Mouse (Mus musculus): ENCODE results near the gene Kremen1. TPM values are rescaled to one million over a fixed set of nuclear protein-coding genes. Genes with fewer than 3 reads are reported as not detected.
A peak's percentile ranks its signal among the peaks of the same experiment; 100 is the strongest.

Gene Kremen1
- total and polyA plus RNA-seq, 2 experiments from 2014 or later: 3.6 to 18.5 TPM

- Histone ChIP-seq H3K4me1 (ENCODE audit: insufficient read depth, low read length) (peaks cover 3% of the 10 kb centered on the region; the same call in 1 of the 2 replicates), H3K36me3 (ENCODE audit: insufficient read depth, low read length) (no peaks in the 10 kb centered on the region), H3K27me3 (ENCODE audit: insufficient read depth, low read length) (no peaks in the 10 kb centered on the region), H3K9me3 (ENCODE audit: low read length) (no peaks in the 10 kb centered on the region), H3K4me3 (ENCODE audit: low read length) (no peak overlapping the region), H3K4me2 (ENCODE audit: low read depth, low read length) (no peak overlapping the region), H3K9ac (replicated peaks; ENCODE audit: low read length) (no peak overlapping the region), H3K27ac (no peak overlapping the region)
- WGBS: 77% methylated on average over 5 of the region's 5 CpGs
- no peak for ATAC-seq
- TF ChIP-seq CTCF (IDR thresholded peaks at IDR 0.05; ENCODE audit: low read depth): no peak
- no peak for DNase-seq (ENCODE audit: low spot score)
Observed at GRCm38 (mm10) chr11:5197068-5197467, 64.3 kb downstream of the Kremen1 start.

GRCm38 (mm10) chr11:5196583-5196982, 64.8 kb downstream of the Kremen1 start:
- H3K27me3 ChIP-seq (ENCODE audit: insufficient read depth, low read length): no peaks in the 10 kb centered on the region
- no peak overlapping the region for H3K27ac ChIP-seq
- no peaks in the 10 kb centered on the region for H3K9me3 ChIP-seq (ENCODE audit: low read length)
- WGBS: 60% methylated on average over 7 of the region's 7 CpGs
- no peak overlapping the region for H3K4me2 ChIP-seq (ENCODE audit: low read depth, low read length)
- no peak overlapping the region for H3K4me3 ChIP-seq (ENCODE audit: low read length)
- H3K36me3 ChIP-seq (ENCODE audit: insufficient read depth, low read length): no peaks in the 10 kb centered on the region
- ATAC-seq (no peak), DNase-seq (ENCODE audit: low spot score) (no peak)
- TF ChIP-seq CTCF (IDR thresholded peaks at IDR 0.05; ENCODE audit: low read depth): no peak
- no peak overlapping the region for H3K9ac ChIP-seq (replicated peaks; ENCODE audit: low read length)
- peaks cover 3% of the 10 kb centered on the region; the same call in 1 of the 2 replicates for H3K4me1 ChIP-seq (ENCODE audit: insufficient read depth, low read length)

GRCm38 (mm10) chr11:5193576-5193881, 67.8 kb downstream of the Kremen1 start:
- no peak overlapping the region for H3K9ac ChIP-seq (replicated peaks; ENCODE audit: low read length)
- DNase-seq (ENCODE audit: low spot score) (no peak), ATAC-seq (no peak)
- H3K4me2 ChIP-seq (ENCODE audit: low read depth, low read length): no peak overlapping the region
- WGBS: 91% methylated on average over 1 of the region's 1 CpGs
- H3K36me3 ChIP-seq (ENCODE audit: insufficient read depth, low read length): no peaks in the 10 kb centered on the region
- H3K4me1 ChIP-seq (ENCODE audit: insufficient read depth, low read length): peaks cover 11% of the 10 kb centered on the region; the same call in 1 of the 2 replicates
- no peak overlapping the region for H3K4me3 ChIP-seq (ENCODE audit: low read length)
- no peaks in the 10 kb centered on the region for H3K9me3 ChIP-seq (ENCODE audit: low read length)
- no peak overlapping the region for H3K27ac ChIP-seq
- TF ChIP-seq CTCF (IDR thresholded peaks at IDR 0.05; ENCODE audit: low read depth): no peak
- no peaks in the 10 kb centered on the region for H3K27me3 ChIP-seq (ENCODE audit: insufficient read depth, low read length)

GRCm38 (mm10) chr11:5192840-5193575, 68.3 kb downstream of the Kremen1 start:
- ATAC-seq: no peak
- no peak overlapping the region for H3K9ac ChIP-seq (replicated peaks; ENCODE audit: low read length)

DNA sequence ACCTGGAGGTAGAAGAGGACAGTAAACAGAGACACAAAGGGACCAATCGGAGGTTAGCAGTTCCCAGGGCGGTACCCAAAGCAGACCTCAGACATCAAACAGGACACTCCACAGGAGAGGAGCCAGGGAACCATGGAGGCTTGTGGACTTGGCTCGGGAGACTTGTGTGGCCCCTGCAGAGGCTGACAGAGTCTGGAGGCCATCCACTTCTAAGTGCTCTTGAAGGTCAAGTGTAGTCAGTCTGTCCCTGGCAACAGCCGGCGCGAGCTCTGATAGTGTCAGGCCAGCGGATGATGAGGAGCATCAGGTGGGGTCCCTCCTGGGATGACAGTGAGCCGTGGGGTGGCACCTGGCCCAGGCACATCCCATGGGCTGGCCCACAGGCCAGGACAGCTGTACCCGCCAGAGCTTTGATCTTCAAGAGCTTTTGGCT, 69.3 kb downstream of the Kremen1 start:
- Histone ChIP-seq H3K4me2 (ENCODE audit: low read depth, low read length) (no peak overlapping the region), H3K9me3 (ENCODE audit: low read length) (no peaks in the 10 kb centered on the region), H3K27me3 (ENCODE audit: insufficient read depth, low read length) (no peaks in the 10 kb centered on the region), H3K9ac (replicated peaks; ENCODE audit: low read length) (no peak overlapping the region), H3K27ac (no peak overlapping the region), H3K4me3 (ENCODE audit: low read length) (no peak overlapping the region), H3K4me1 (ENCODE audit: insufficient read depth, low read length) (peaks cover 11% of the 10 kb centered on the region; the same call in 1 of the 2 replicates), H3K36me3 (ENCODE audit: insufficient read depth, low read length) (no peaks in the 10 kb centered on the region)
- no peak for TF ChIP-seq CTCF (IDR thresholded peaks at IDR 0.05; ENCODE audit: low read depth)
- DNase-seq (ENCODE audit: low spot score): no peak
- ATAC-seq: peak; percentile 28; the same call in 1 of the 2 replicates
- 47% methylated on average over 9 of the region's 9 CpGs for WGBS

More at GRCm38 (mm10) chr11:5192840-5193575, 68.3 kb downstream of the Kremen1 start:
- H3K4me1 ChIP-seq (ENCODE audit: insufficient read depth, low read length): peaks cover 11% of the 10 kb centered on the region; the same call in 1 of the 2 replicates
- no peak for TF ChIP-seq CTCF (IDR thresholded peaks at IDR 0.05; ENCODE audit: low read depth)
- H3K4me3 ChIP-seq (ENCODE audit: low read length): no peak overlapping the region
- DNase-seq (ENCODE audit: low spot score): no peak
- H3K36me3 ChIP-seq (ENCODE audit: insufficient read depth, low read length): no peaks in the 10 kb centered on the region
- WGBS: 86% methylated on average over 8 of the region's 8 CpGs
- H3K27me3 ChIP-seq (ENCODE audit: insufficient read depth, low read length): no peaks in the 10 kb centered on the region
- H3K9me3 ChIP-seq (ENCODE audit: low read length): no peaks in the 10 kb centered on the region
- no peak overlapping the region for H3K27ac ChIP-seq
- H3K4me2 ChIP-seq (ENCODE audit: low read depth, low read length): no peak overlapping the region

DNA sequence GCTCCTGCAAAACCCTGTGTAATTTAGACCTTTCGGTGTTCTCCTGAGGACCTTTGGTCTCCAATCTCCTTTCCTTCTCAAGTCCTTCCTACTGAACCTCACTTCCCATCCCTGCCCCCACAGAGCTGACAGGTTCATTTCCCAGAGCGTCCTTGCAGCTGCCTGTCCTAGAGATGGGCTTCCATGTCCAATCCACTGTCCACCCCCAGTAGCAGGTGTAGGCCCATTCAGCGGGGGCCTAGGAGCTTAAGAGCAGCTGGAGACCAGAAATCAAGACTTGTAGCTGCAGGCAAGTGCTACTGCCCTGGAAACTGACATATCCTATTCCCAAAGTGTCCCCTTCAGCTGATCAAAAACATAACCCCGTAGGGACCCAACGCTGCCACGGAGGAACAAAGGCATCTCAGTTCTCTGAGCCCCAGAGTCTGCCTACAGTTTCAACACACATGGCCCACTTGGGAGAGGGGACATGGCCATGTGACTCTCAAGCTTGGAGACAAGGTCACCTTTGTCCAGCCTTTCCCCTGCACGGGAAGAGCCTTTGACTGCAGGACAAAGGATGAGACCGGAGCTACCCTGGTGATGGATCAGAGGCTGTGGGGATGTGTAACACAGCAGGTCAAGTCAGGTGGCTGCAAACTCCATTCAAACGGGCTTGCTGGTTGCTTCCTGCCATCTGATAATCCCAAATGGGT, 72.0 kb downstream of the Kremen1 start:
- no peak overlapping the region for H3K4me3 ChIP-seq (ENCODE audit: low read length)
- no peak for TF ChIP-seq CTCF (IDR thresholded peaks at IDR 0.05; ENCODE audit: low read depth)
- no peaks in the 10 kb centered on the region for H3K36me3 ChIP-seq (ENCODE audit: insufficient read depth, low read length)
- 44% methylated on average over 9 of the region's 9 CpGs for WGBS
- no peak overlapping the region for H3K9ac ChIP-seq (replicated peaks; ENCODE audit: low read length)
- H3K27ac ChIP-seq: peak overlapping the region; percentile 41; the same call in 1 of the 2 replicates
- DNase-seq (ENCODE audit: low spot score): peak; percentile 50
- no peaks in the 10 kb centered on the region for H3K9me3 ChIP-seq (ENCODE audit: low read length)
- no peak overlapping the region for H3K4me2 ChIP-seq (ENCODE audit: low read depth, low read length)
- peaks cover 11% of the 10 kb centered on the region; the same call in 1 of the 2 replicates for H3K4me1 ChIP-seq (ENCODE audit: insufficient read depth, low read length)
- ATAC-seq: peak; percentile 86
- no peaks in the 10 kb centered on the region for H3K27me3 ChIP-seq (ENCODE audit: insufficient read depth, low read length)

Data from hindbrain, postnatal 0 days (tissue).